Mouse (Mus musculus): ENCODE data around the gene Chsy1.

GRCm38 (mm10) chr7:66087652-66088051 is 21.7 kb upstream of the Chsy1 start:
- TF ChIP-seq CTCF (IDR thresholded peaks at IDR 0.05; ENCODE audit: borderline replicate concordance, insufficient read depth, low read depth, low read length) (no peak), POLR2A (IDR thresholded peaks at IDR 0.05; ENCODE audit: borderline replicate concordance, insufficient read depth, low read length) (no peak)
